Mouse (Mus musculus) skeletal muscle tissue, adult 2 months (tissue): Measurements from ENCODE around the gene Cbl.
"Not testable (repeated sequence)": the region's sequence is repeated elsewhere in the genome, so short reads cannot be mapped to it uniquely, and the experiment has no call there.

Experiments used
- DNase-seq: peaks from one replicate; pipeline ENCODE4 v3.0.0-alpha.2; 2012; ENCODE audit warnings: low read depth, low spot score

Gene Cbl

DNA sequence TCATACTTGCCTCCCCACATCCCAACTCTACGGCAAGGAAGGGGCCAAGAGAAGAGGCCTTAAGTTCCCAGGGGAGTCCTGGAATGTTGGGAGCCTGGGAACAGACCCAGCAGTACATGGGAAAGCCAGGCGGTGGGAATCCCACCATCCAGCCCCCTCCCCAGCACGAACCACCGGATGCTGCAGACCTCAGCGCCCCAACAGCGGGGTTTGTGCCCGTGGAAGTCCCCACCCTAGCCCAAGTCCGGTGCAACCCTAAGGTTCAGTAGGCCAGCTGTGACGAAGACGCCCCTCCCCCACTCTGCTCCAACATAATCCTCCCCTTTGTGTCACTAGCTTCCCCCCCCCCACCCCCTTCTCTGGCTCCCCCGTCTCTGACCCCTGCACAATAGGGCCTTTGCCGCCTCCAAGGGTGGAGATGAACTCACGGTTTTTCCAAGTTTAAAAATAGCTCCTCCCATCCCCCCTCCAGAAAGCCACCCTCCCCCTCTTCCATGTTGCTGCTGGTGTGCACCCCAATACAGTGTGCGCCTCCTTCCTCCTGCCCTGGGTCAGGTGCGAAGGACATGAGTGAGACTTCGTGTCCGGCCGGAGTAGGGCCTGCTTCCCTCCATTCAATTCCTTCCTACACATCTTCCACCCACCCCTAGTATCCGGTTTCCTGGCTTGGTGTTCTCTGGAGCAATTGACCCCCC lies 103.1 kb downstream of the Cbl start:
- DNase-seq: no peak

- peak; percentile 63 for DNase-seq
Measured at GRCm38 (mm10) chr9:44130034-44130433, 103.8 kb downstream of the Cbl start.

- DNase-seq: no peak
Measured at GRCm38 (mm10) chr9:44129633-44130032, 104.2 kb downstream of the Cbl start.

GRCm38 (mm10) chr9:44127351-44127801 lies 106.5 kb downstream of the Cbl start:
- DNase-seq: no peak

GRCm38 (mm10) chr9:44126746-44127145 lies 107.1 kb downstream of the Cbl start:
- DNase-seq: no peak

DNA sequence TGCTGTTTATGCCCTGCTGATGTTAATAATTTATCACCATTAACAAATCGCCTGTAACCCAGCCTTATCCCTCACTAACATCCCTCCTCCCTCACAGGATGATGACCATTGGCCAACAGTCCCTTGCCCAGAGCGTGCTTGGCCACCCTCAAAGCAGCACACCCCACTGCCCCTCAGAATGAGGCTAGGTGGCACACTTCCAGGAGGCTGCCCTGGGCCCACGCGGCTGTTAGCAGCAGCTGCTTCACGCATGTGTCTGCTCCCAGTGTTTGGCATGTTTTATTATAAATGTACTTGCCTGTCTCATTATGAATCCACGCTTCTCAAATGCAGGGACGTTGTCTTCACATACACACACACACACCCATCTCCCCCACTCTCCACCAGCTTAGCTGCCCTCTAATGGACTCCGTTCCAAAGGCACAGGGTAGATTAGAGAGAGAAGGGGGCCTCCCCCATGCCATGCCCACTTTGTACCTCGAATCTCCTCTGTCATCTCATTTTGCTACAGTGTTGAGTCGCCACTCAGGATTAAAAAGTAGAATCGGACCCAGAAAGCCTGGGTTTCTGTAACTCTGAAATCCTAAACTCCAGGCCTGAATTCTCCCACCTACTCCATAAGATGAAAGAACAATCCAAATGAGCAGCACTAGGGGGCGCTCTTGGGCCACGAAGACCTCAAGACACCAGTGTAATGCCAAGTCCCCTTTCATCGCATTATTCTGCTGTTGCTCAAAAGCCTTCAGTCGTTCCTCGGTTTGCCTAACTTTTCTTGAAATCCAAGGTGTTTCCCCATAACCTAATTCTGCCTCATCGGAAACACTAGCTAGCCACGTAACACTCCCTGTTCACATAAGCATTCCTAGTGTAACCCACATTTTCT lies 108.1 kb downstream of the Cbl start:
- peak; percentile 85 for DNase-seq

GRCm38 (mm10) chr9:44125026-44125425 lies 108.8 kb downstream of the Cbl start:
- DNase-seq: no peak

- no peak for DNase-seq
Measured at GRCm38 (mm10) chr9:44124317-44124716, 109.5 kb downstream of the Cbl start.

DNA sequence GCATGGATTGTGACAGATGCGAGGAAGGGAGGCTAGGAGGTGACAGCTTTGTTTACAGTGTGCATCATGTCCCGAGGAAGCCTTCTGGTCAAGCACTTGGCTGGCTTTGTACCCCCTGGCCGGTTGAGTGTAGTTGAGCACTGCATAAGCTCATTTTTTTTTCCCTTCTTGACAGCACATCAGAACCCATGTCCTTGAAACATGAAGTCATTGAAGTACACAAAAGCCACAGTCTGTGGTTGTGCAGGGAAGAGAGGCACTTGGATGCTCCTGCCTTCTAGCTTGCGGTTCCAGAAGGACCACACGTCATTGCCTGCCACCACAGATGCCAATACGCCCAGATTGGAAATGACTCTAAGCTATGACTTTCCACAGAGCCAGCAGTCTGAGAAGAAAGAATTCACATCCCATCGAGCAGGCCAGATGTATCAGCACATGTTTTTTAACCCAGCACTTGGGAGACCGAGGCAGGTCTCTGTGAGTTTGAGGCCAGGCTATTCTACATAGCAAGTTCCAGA lies 113.8 kb downstream of the Cbl start:
- no peak for DNase-seq

DNA sequence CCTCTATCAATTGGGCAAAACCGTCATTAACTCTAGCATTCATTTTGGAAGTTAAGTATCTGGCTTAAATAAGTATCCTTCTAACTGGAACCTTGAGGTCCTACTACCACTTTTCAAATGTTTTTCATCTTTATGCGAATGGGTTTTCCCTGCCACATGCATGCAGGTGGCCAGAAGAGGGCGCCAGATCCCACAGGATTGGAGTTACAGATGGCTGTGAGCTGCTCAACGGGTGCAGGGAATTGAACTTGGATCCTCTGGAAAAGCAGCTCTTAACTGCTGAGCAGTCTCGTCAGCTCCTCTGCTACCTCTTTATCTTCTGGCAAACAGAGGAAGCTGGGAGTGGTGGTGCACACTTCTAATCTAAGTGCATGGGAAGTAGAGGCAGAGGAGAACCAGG lies 114.8 kb downstream of the Cbl start:
- no peak for DNase-seq

DNA sequence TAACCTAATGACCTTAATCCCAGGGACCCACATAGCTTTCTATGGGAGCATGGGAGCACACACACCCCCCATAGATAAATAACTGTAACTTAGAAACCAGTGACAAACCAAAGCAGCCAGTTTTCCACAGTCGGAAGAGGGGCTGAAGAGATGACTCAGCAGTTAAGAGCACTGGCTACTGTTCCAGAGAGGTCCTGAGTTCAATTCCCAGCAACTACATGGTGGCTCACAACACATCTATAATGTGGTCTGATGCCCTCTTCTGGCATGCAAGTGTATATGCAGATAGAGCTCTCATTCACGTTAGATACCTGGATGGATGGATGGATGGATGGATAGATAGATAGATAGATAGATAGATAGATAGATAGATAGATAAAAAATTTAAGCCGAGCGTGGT lies 117.7 kb downstream of the Cbl start:
- no peak for DNase-seq

DNA sequence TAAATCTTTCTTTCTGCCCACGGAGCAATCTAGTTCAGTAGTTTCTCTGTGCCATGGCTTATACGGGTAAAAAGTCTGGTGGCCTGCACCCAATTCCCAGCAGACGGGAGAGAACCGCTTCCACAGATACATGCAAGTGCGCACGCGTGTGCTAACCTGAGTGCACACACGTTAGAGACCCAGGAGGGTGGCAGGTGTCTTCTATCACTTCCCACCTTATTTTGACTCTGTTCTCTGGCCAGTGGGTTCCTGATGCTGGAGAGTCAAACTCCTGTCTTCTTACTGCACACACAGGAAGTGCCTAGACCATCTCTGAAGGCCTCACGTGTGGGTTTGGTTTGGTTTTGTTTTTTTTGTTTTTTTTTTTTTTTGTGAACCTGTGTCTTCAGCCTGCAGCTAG lies 118.2 kb downstream of the Cbl start:
- DNase-seq: no peak

DNA sequence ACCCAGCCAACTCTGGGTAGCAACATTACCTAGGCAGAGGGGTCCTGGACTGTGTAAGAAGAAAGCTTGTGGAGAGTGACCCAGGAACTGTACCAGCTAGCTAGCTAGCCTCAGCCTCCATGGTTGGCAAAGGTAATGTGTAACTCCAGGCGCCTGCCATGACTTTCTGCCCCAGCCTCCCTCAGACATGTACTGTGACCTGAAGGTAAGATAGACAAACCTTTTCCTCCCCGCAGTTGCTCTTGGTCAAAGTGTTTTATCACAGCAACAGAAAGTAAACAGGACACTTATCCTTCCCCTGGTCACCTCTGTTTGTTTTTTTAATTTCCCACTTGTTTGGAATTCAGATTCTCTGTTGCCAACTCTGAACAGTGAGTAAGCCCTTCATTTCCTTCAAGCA lies 119.4 kb downstream of the Cbl start:
- no peak for DNase-seq

- peak; percentile 98 for DNase-seq
Measured at GRCm38 (mm10) chr9:44113105-44113789, 120.6 kb downstream of the Cbl start, which contains the start of the genes Gm49380 and Rnf26. Gm49380 (minus strand) TSS chr9:44113500. Rnf26 (minus strand) TSS chr9:44113517.

DNA sequence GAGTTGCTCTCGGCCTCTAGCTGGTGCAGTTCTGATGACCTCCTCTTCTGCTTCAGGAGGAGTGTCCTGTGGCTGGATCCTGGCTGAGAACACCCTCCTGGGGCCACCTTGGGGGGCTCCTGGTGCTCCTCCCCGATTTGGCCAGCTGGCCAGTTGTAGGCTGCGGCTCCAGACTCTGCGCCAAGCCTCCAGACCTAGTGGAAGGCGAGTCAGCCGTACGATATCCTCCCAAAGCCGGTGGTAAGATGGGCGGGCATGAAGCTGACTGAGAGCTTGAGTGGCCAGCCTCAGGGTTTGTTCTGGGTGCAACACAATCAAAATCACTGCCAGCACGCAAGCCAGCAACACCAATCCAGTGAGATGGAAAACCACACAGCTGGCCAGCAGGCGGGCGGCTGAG lies 121.9 kb downstream of the Cbl start:
- DNase-seq: not testable (repeated sequence)

DNA sequence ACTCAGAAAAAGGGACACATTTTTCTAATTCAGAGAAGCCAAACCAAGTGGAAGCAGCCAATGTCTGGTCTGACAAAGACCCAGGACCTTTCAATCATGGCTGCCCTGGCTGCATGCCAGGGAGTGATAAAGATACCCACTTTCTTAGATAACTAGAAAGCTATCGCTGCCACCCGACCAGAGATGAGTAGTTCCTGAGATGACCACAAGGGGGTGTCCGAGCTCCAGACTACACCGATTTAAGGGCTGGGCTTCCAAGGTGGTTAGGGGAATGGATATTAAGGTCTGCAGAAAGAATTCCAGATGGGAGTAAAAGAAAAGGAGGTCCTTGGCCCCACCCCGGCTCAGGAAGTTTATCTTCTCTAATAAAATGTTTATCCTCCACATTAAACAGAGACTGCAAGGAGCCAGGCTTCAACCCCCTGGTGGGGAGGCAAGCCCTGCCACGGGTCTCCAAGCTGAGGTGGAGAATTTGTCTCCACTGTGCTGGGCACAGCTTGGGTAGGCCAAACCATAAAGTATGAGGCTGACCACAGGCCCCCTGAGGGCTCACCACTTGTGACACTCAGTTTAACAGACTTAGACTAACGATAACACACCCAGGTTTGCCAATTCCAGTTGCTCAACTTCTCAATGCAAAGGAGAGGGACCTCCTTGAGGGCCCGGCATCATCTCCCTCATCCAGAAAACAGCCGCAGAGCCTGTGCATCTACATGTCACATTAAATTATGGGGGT lies 124.3 kb downstream of the Cbl start:
- no peak for DNase-seq

- no peak for DNase-seq
Measured at GRCm38 (mm10) chr9:44108269-44109055, 125.4 kb downstream of the Cbl start.

GRCm38 (mm10) chr9:44107557-44108179 lies 126.2 kb downstream of the Cbl start:
- DNase-seq: no peak

GRCm38 (mm10) chr9:44107110-44107509 lies 126.7 kb downstream of the Cbl start, which contains the start of gene C1qtnf5:
C1qtnf5 (plus strand) TSS chr9:44107245.
- peak; percentile 83 for DNase-seq

GRCm38 (mm10) chr9:44106596-44106995 lies 127.3 kb downstream of the Cbl start:
- DNase-seq: no peak
